Mouse (Mus musculus) liver, postnatal 0 days (tissue): ENCODE measurements around the gene Tmem248.

ENCODE experiments used
- CTCF ChIP-seq: sonication (generic); IDR thresholded peaks from 2 replicates; pipeline ENCODE4 v1.5.1; 2016; ENCODE audit warnings: antibody characterized with exemption, low read depth
- EP300 ChIP-seq: IDR thresholded peaks from 2 replicates; pipeline ENCODE4 v1.6.1; 2016; ENCODE audit warnings: antibody characterized with exemption, low read depth, mild to moderate bottlenecking

- TF ChIP-seq CTCF = no peak
- TF ChIP-seq EP300 = peak; percentile 98
These were observed 46.0 kb upstream of the Tmem248 start for GRCm38 (mm10) chr5:130170666-130171422.
